Mouse (Mus musculus): ENCODE measurements at regions not wholly inside any gene's neighbourhood (a gene's known extent, or its start where the extent isn't known, plus 50 kb on each side); places are given as distances from the start of the nearest gene placed in this dataset.

- DNase-seq: no peak
Observed at GRCm38 (mm10) chr15:90021746-90022312, 180.2 kb upstream of the Syt10 start.

GRCm38 (mm10) chr15:90023164-90023563, 181.5 kb upstream of the Syt10 start:
- DNase-seq: no peak

GRCm38 (mm10) chr15:90034356-90034755, 189.8 kb upstream of the Alg10b start:
- DNase-seq: no peak

- no peak for DNase-seq
Observed at GRCm38 (mm10) chr15:90045683-90046082, 178.4 kb upstream of the Alg10b start.

GRCm38 (mm10) chr15:90062021-90062420, 162.1 kb upstream of the Alg10b start:
- no peak for DNase-seq

GRCm38 (mm10) chr15:90065768-90066167, 158.3 kb upstream of the Alg10b start:
- no peak for DNase-seq

GRCm38 (mm10) chr15:90072078-90072477, 152.0 kb upstream of the Alg10b start:
- DNase-seq: peak; percentile 5

GRCm38 (mm10) chr15:90082175-90082951, 141.7 kb upstream of the Alg10b start:
- no peak for DNase-seq

GRCm38 (mm10) chr15:90109445-90109988, 114.6 kb upstream of the Alg10b start:
- DNase-seq: no peak

- no peak for DNase-seq
Observed at GRCm38 (mm10) chr15:90113611-90114010, 110.5 kb upstream of the Alg10b start.

- DNase-seq: no peak
Observed at GRCm38 (mm10) chr15:90119747-90120146, 104.4 kb upstream of the Alg10b start.

GRCm38 (mm10) chr15:90123999-90124398, 100.1 kb upstream of the Alg10b start:
- DNase-seq: peak; percentile 41

GRCm38 (mm10) chr15:90125146-90125545, 99.0 kb upstream of the Alg10b start:
- no peak for DNase-seq

- DNase-seq: peak; percentile 38
Observed at GRCm38 (mm10) chr15:90131777-90132176, 92.3 kb upstream of the Alg10b start.

GRCm38 (mm10) chr15:90140966-90141365, 83.1 kb upstream of the Alg10b start:
- DNase-seq: no peak

- no peak for DNase-seq
Observed at GRCm38 (mm10) chr15:90148663-90149062, 75.4 kb upstream of the Alg10b start.

GRCm38 (mm10) chr15:90153821-90154560, 70.1 kb upstream of the Alg10b start:
- peak; percentile 52 for DNase-seq
